Mouse (Mus musculus): ENCODE measurements around the gene Dbil5. TPM values are rescaled to one million over a fixed set of nuclear protein-coding genes. Genes with fewer than 3 reads are reported as not detected.

Gene Dbil5
- not detected for total RNA-seq (2023)

DNA sequence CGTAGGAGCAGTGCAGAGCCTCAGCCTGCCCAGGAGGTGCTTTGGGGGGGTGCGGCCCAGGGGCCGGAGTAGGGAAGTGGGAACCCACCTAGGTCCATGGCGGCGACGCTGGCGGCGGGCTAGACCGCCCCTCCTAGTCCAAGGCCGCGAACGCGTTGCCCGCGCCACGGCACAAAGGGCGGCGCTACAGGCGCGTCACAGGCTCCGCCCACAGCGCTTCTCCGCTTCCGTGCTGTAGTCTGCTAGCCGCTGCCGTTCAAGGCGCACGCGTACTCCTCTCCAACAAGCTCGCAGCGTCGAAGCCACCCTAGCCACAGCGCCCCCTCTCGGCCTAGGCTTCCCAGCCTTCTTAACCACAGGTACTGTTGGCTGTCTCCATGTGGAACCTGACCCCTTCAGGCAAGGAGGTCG, at the start of gene Dbil5, which contains the start of gene Gemin4:
Dbil5 (plus strand) TSS at position 219 of the 411 bp plus-strand sequence.
Gemin4 (minus strand) TSS at position 275 of the 411 bp plus-strand sequence.

DNA sequence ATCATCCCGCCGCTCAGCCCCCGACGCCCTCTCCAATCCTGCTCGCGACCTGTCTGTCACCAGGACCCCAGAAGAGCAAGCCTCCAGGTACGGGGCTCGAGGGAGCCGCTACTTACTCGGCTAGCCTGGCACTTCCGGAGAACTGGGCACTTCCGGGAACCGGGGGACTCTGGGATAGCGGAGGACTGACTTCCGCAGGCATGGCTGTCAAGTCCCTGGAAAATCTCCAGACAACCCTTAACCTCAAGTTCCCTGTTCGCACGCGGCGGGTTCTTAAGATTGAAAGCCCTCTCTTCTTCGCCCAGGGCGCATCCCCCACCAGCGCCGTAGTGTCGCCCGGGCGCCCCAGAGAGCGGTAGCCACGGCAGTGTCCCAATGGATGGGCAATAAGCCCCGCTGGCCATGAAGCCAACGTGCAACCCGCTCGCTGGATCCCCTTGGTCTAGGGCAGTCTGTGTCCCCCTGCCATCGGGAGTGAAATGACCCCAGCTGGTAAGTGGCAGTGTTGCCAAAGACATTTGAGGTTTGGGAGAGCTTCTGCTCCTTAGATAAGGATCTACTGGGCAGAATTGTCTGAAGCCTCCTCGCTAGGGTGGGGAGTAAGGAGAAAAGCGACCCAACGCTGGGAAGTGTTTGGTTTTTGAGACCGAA, 37.8 kb upstream of the Dbil5 start, which contains the start of the genes Vps53 and Fam57a:
Vps53 (minus strand) TSS at position 153 of the 651 bp plus-strand sequence.
Fam57a (plus strand) TSS at position 177 of the 651 bp plus-strand sequence.

DNA sequence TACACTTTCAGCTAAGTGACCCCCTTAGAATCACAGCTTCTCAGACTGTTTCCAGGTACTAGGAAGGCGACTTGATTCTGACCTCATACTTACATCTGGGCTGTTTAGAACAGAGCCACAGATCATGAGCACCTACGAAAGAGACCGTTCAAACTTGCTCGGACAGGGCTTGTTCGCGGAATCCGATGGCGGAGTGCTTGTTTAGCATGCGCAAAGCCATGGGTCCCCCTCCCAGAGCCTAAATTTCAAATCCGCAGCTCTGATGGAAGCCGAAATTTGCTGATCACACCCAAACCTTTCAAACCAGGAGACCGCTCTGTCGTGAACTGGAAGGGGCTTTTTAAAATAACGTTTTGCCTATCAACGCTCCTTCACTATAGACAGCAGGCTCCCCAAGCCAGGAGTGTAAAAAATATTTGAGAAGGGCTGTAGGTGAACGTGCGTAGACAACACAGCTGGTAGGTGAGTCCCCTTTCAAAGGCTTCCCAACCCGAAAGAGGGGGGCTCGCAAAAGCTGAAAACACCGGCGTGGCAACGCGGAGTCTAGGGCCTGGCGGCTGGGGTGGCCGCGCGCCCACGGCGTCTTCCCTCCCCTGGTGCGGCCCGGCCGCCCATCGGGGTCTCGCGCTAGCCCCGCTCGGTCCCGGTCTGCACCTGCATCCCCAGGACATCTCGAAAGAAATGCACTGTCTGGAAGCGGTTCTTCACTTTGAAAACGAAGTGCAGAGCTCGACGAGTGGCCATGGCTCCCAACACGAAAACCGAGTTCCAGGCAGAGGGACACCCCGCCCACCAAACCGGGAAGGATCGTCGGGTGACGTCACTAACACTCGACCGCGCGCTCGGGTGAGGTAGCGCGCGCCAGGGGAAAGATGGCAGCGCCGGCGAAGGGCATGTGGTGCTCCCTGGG, 25.7 kb downstream of the Dbil5 start, which contains the start of the genes Mrm3 and Glod4:
Mrm3 (plus strand) TSS at position 815 of the 910 bp plus-strand sequence.
Glod4 (minus strand) TSS at position 825 of the 910 bp plus-strand sequence.

Other genes with a start within 250 kb of the Dbil5 start
- gene 1700016K19Rik, start 217.7 kb upstream of the Dbil5 start, total RNA-seq (2023), result 0.77 TPM
- 58.3 TPM for gene Rflnb, start 189.8 kb upstream of the Dbil5 start, total RNA-seq (2023)
- 38.2 TPM for gene Vps53, start 38.0 kb upstream of the Dbil5 start, total RNA-seq (2023)
- gene Fam57a, start 37.9 kb upstream of the Dbil5 start, total RNA-seq (2023), result 3.0 TPM
- 4.0 TPM for gene Gemin4, start 56 bp downstream of the Dbil5 start, total RNA-seq (2023)
- gene Mrm3, start 26.1 kb downstream of the Dbil5 start, total RNA-seq (2023), result 16.0 TPM
- gene Glod4, start 26.1 kb downstream of the Dbil5 start, total RNA-seq (2023), result 18.6 TPM
- gene Nxn, start 181.5 kb downstream of the Dbil5 start, total RNA-seq (2023), result 6.4 TPM
- 13.6 TPM for gene Timm22, start 189.3 kb downstream of the Dbil5 start, total RNA-seq (2023)